20 mouse cellular contexts compared by ENCODE assay signal in the genomic region with DNA sequence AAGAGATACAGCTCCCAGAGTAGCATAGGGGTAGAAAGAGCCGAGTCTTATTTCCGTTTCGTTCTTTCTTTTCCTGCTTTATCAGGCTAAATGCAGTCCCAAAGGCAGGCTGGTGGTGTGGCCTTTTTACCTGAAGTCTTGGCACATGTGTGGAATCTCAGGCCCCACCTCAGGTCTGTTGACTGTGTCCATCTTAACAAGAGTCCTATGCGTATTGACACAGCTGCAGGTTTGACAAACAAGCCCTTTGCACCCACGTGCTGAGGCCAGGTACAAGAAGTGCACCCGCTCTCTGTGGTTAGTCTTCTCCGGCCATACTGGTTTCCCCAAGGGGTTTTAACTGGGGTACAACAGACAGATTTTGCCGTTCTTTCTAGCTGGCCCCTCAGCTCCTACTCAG.
DNase-seq lines count a peak whose midpoint lies in the region; ATAC-seq lines count a peak whose summit lies in the region.
"Had no signal": no experiment of that assay in that cellular context is flagged by ENCODE, and none has a peak within 500 bp of the region (broad histone marks: within the 10 kb centered on the region; RNA-seq: fewer than 3 reads in every experiment).

No protein-coding gene starts in this region.

- no peak overlapping the region for H3K4me3 ChIP-seq in liver, embryonic 13.5 days (replicated peaks)
- H3K4me3 ChIP-seq in liver, embryonic 11.5 days (ENCODE audit: low read depth, low read length), result no peak overlapping the region
- no peak overlapping the region for H3K4me3 ChIP-seq in hindbrain, embryonic 10.5 days
- H3K4me3 ChIP-seq: heart, embryonic 12.5 days; left cerebral cortex, adult 2 months had no signal

- no peaks in the 10 kb centered on the region for H3K9me3 ChIP-seq in liver, embryonic 13.5 days (replicated peaks)
- H3K9me3 ChIP-seq in liver, embryonic 11.5 days (ENCODE audit: control insufficient read depth, low read length), result no peaks in the 10 kb centered on the region
- H3K9me3 ChIP-seq in hindbrain, embryonic 10.5 days, result no peaks in the 10 kb centered on the region
- H3K9me3 ChIP-seq: heart, embryonic 12.5 days had no signal

- no peaks in the 10 kb centered on the region for H3K36me3 ChIP-seq in liver, embryonic 13.5 days
- no peaks in the 10 kb centered on the region for H3K36me3 ChIP-seq in liver, embryonic 11.5 days (ENCODE audit: control insufficient read depth, insufficient read depth, low read length)
- H3K36me3 ChIP-seq in hindbrain, embryonic 10.5 days, result no peaks in the 10 kb centered on the region
- H3K36me3 ChIP-seq: heart, embryonic 12.5 days had no signal

- H3K27me3 ChIP-seq in liver, embryonic 13.5 days, result no peaks in the 10 kb centered on the region
- no peaks in the 10 kb centered on the region for H3K27me3 ChIP-seq in liver, embryonic 11.5 days (replicated peaks; ENCODE audit: control insufficient read depth, insufficient read depth, low read length)
- no peaks in the 10 kb centered on the region for H3K27me3 ChIP-seq in hindbrain, embryonic 10.5 days (ENCODE audit: insufficient read depth, poor library complexity, severe bottlenecking)
- H3K27me3 ChIP-seq: heart, embryonic 12.5 days had no signal

- DNase-seq in liver, embryonic 13.5 days, result no peak
- DNase-seq in liver, embryonic 11.5 days (ENCODE audit: low spot score), result no peak
- DNase-seq in lung, adult 18-20 months, result peak; percentile 85 to 91
- DNase-seq in lung, postnatal 25 days (ENCODE audit: low spot score), result peak; percentile 88
- DNase-seq in thymus, postnatal 36 days, result no peak
- no peak for DNase-seq in gastrocnemius, postnatal 25 days
- no peak for DNase-seq in hindbrain, embryonic 10.5 days (ENCODE audit: low spot score)
- DNase-seq: adrenal gland, postnatal 10 days; cerebellum, adult 11 months; cerebellum, postnatal 36 days; gastrocnemius, postnatal 36 days; heart, postnatal 36 days; midbrain, embryonic 14.5 days; retina, postnatal 1 day; right cerebral cortex, postnatal 4 days; thymus, adult 2 months had no signal

- peaks cover 20% of the 10 kb centered on the region for H3K4me1 ChIP-seq in liver, embryonic 13.5 days (replicated peaks)
- no peaks in the 10 kb centered on the region; the same call in 1 of the 2 replicates for H3K4me1 ChIP-seq in liver, embryonic 11.5 days (replicated peaks; ENCODE audit: control insufficient read depth, insufficient read depth, low read length)
- H3K4me1 ChIP-seq in hindbrain, embryonic 10.5 days (replicated peaks), result peaks cover 52% of the 10 kb centered on the region

- no peak overlapping the region for H3K9ac ChIP-seq in liver, embryonic 13.5 days
- H3K9ac ChIP-seq in liver, embryonic 11.5 days (ENCODE audit: low read depth, low read length), result no peak overlapping the region
- H3K9ac ChIP-seq: heart, embryonic 12.5 days had no signal

- no peak overlapping the region for H3K27ac ChIP-seq in liver, embryonic 13.5 days
- H3K27ac ChIP-seq in liver, embryonic 11.5 days (ENCODE audit: low read depth, low read length), result no peak overlapping the region
- H3K27ac ChIP-seq in hindbrain, embryonic 10.5 days, result no peak overlapping the region
- H3K27ac ChIP-seq: left cerebral cortex, adult 2 months had no signal

- no peak overlapping the region for H3K4me2 ChIP-seq in liver, embryonic 13.5 days
- H3K4me2 ChIP-seq in liver, embryonic 11.5 days, result no peak overlapping the region
- H3K4me2 ChIP-seq: heart, embryonic 12.5 days had no signal

- WGBS in liver, embryonic 13.5 days (ENCODE audit: insufficient replicate concordance), result 71% methylated on average over 8 of the region's 8 CpGs
- WGBS in liver, embryonic 11.5 days, result 72% methylated on average over 8 of the region's 8 CpGs
- 91% methylated on average over 8 of the region's 8 CpGs for WGBS in hindbrain, embryonic 10.5 days

- ATAC-seq in liver, embryonic 13.5 days (ENCODE audit: low read depth), result 0 out of 2 replicates have a peak, but pooled peaks have one; percentile 35
- ATAC-seq in liver, embryonic 11.5 days (replicated peaks; ENCODE audit: low FRiP score), result no peak
- ATAC-seq: forebrain, embryonic 14.5 days; hindbrain, embryonic 16.5 days had no signal

Comparison
In these comparisons a context has a peak if more than half of its experiments do, and no peak if none do; other contexts are left out.
1. DNase-seq: peak in lung, adult 18-20 months (2 of 2) and lung, postnatal 25 days (single experiment); none in liver, embryonic 13.5 days (single experiment), liver, embryonic 11.5 days (single experiment), thymus, postnatal 36 days (0 of 2), gastrocnemius, postnatal 25 days (single experiment) and hindbrain, embryonic 10.5 days (single experiment).